7 mouse cellular contexts compared by ENCODE assay signal in genomic region chr4:101507571-101508422, GRCm38 (mm10). TPM values are rescaled to one million over a fixed set of nuclear protein-coding genes. Genes with fewer than 3 reads are reported as not detected.
DNase-seq lines count a peak whose midpoint lies in the region; ATAC-seq lines count a peak whose summit lies in the region.

No protein-coding gene starts in this region.

- H3K9ac ChIP-seq in stomach, embryonic 14.5 days (replicated peaks; ENCODE audit: low read depth, low read length) = no peak overlapping the region

- peak; percentile 96 for DNase-seq in brain, adult 2 months (ENCODE audit: low read depth, low spot score)
- DNase-seq in embryo, embryonic 10.5 days (ENCODE audit: low spot score) = peak; percentile 81
- peak; percentile 15 for DNase-seq in heart, adult 8-10 months (ENCODE audit: low spot score)
- peak; percentile 65 for DNase-seq in kidney, adult 18-20 months
- DNase-seq in left cerebral cortex, postnatal 36 days (ENCODE audit: low spot score in 2 of 2) = peak; percentile 85
- DNase-seq in midbrain, embryonic 10.5 days (ENCODE audit: low spot score) = peak; percentile 60

- no peak for ATAC-seq in stomach, embryonic 14.5 days (ENCODE audit: insufficient number of reproducible peaks, insufficient read depth, low FRiP score, low read depth)

- H3K4me3 ChIP-seq in midbrain, embryonic 10.5 days = peak overlapping the region; percentile 61
- peak overlapping the region; percentile 26 for H3K4me3 ChIP-seq in stomach, embryonic 14.5 days (ENCODE audit: low read depth, low read length)

- H3K9me3 ChIP-seq in midbrain, embryonic 10.5 days (replicated peaks) = no peaks in the 10 kb centered on the region
- no peaks in the 10 kb centered on the region for H3K9me3 ChIP-seq in stomach, embryonic 14.5 days (ENCODE audit: control insufficient read depth, low read depth, low read length)

- WGBS in midbrain, embryonic 10.5 days = 14% methylated on average over 24 of the region's 24 CpGs
- WGBS in stomach, embryonic 14.5 days = 10% methylated on average over 24 of the region's 24 CpGs

- H3K4me1 ChIP-seq in midbrain, embryonic 10.5 days = peaks cover 37% of the 10 kb centered on the region
- H3K4me1 ChIP-seq in stomach, embryonic 14.5 days (ENCODE audit: control insufficient read depth, insufficient read depth, low read length) = peaks cover 5% of the 10 kb centered on the region; the same call in 1 of the 2 replicates

- H3K27me3 ChIP-seq in midbrain, embryonic 10.5 days (ENCODE audit: low read depth, poor library complexity, severe bottlenecking) = peaks cover 44% of the 10 kb centered on the region
- H3K27me3 ChIP-seq in stomach, embryonic 14.5 days (ENCODE audit: control insufficient read depth, insufficient read depth, low read length) = no peaks in the 10 kb centered on the region

- H3K4me2 ChIP-seq in stomach, embryonic 14.5 days (replicated peaks; ENCODE audit: low read depth, low read length) = peak overlapping the region; percentile 68

- H3K36me3 ChIP-seq in midbrain, embryonic 10.5 days = no peaks in the 10 kb centered on the region
- H3K36me3 ChIP-seq in stomach, embryonic 14.5 days (ENCODE audit: control insufficient read depth, insufficient read depth, low read length) = no peaks in the 10 kb centered on the region

- intact Hi-C loops in left cerebral cortex, postnatal 36 days (cut with DNase I) = loop anchor here (5.0 to 10.0 kb wide), 3 partner anchors 107 to 150 kb away; partner anchors contain the start of gene Leprot

- H3K27ac ChIP-seq in midbrain, embryonic 10.5 days (replicated peaks) = no peak overlapping the region
- H3K27ac ChIP-seq in stomach, embryonic 14.5 days (ENCODE audit: low read length) = no peak overlapping the region

RNA-seq across cellular contexts. Expression of gene Dnajc6, which starts 11.3 kb away (rescaled TPM):
- total RNA-seq in heart, adult 8-10 months (2022) = under 1 TPM; 0.32 to 0.87 (median 0.61) TPM
- 100 to 1,000 TPM; 304 to 330 TPM for total RNA-seq in left cerebral cortex, postnatal 36 days (2021)
- 1.2 and 3.0 TPM in 2 replicates for polyA plus RNA-seq in midbrain, embryonic 10.5 days (2016; fragmentation: Nextera tagmentation; extraction: Ambion mirVana)
- polyA plus RNA-seq in stomach, embryonic 14.5 days (2014; fragmentation: Nextera tagmentation; extraction: Ambion mirVana) = 2.4 and 2.8 TPM in 2 replicates

Comparison
In these comparisons a context has a peak if more than half of its experiments do, and no peak if none do; other contexts are left out.
1. DNase-seq: peak in every context shown above with its lines; median percentile 96 in brain, adult 2 months; 85 in left cerebral cortex, postnatal 36 days; 81 in embryo, embryonic 10.5 days; 65 in kidney, adult 18-20 months; 60 in midbrain, embryonic 10.5 days; 15 in heart, adult 8-10 months.
2. RNA of gene Dnajc6, which starts 11.3 kb away (total RNA-seq): 304 to 330 TPM in left cerebral cortex, postnatal 36 days; 0.32 to 0.87 TPM in heart, adult 8-10 months; every median in the first group is over 100 times any median in the second.